Mouse (Mus musculus) stomach, postnatal 0 days (tissue): Measurements from ENCODE around the gene P4ha2.

Experiments used
- CTCF ChIP-seq: IDR thresholded peaks from 2 replicates; pipeline ENCODE4 v1.5.1; 2016; ENCODE audit warnings: antibody characterized with exemption, low read depth, mild to moderate bottlenecking, moderate library complexity
- EP300 ChIP-seq: optimal IDR thresholded peaks from 2 replicates; pipeline ENCODE3; 2016; ENCODE audit warnings: antibody characterized with exemption

DNA sequence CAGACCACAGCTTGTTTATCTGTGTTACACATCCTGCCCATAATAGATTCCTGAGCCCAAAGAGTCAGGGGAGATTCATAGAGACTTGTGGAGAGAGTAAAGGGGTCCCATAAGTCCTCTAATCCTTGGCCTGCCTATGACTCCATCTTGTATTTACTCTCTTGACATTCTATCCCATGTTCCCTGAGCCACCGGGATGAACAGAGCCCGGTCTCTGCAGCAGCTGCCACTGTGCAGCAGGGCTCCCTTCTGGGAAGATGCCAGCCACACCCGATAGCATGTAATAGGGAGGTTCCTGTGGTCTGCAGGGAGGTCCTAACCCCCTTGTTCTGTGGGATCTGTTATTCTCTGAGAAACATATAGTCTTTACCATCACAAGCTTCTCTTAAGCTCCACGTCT lies 16.5 kb downstream of the P4ha2 start:
- TF ChIP-seq CTCF (no peak), EP300 (no peak)
